Mouse (Mus musculus) neural tube, embryonic 13.5 days (tissue): ENCODE data around the gene Dnttip2. TPM values are rescaled to one million over a fixed set of nuclear protein-coding genes. Genes with fewer than 3 reads are reported as not detected.

Experiments used
- ATAC-seq: fragments of 200-750 bp; cut with Nextera tagmentation; 2 replicates; pipeline ENCODE4 v1.8.0; 2017; ENCODE audit warnings: low read depth, mild to moderate bottlenecking, moderate TSS enrichment, moderate library complexity
- H3K27ac ChIP-seq: fragments of 300-500 bp; sonication (generic); replicated peaks from 2 replicates; pipeline ENCODE4 v1.5.1; 2015; ENCODE audit warnings: moderate library complexity, mild to moderate bottlenecking, inconsistent platforms
- H3K27me3 ChIP-seq: fragments of 300-500 bp; sonication (generic); 2 replicates; pipeline ENCODE4 v1.6.1; 2015; ENCODE audit warnings: mild to moderate bottlenecking, inconsistent platforms
- H3K36me3 ChIP-seq: fragments of 300-500 bp; sonication (generic); 2 replicates; pipeline ENCODE4 v1.6.1; 2015; ENCODE audit warnings: mild to moderate bottlenecking, inconsistent platforms
- H3K4me1 ChIP-seq: fragments of 300-500 bp; sonication (generic); replicated peaks from 2 replicates; pipeline ENCODE4 v1.6.1; 2015; ENCODE audit warnings: inconsistent platforms
- H3K4me2 ChIP-seq: fragments of 300-500 bp; sonication (generic); 2 replicates; pipeline ENCODE4 v1.6.1; 2015; ENCODE audit warnings: inconsistent platforms, mild to moderate bottlenecking, moderate library complexity
- H3K4me3 ChIP-seq: fragments of 300-500 bp; sonication (generic); 2 replicates; pipeline ENCODE4 v1.5.1; 2015; ENCODE audit warnings: mild to moderate bottlenecking, inconsistent platforms
- H3K9ac ChIP-seq: fragments of 300-500 bp; sonication (generic); 2 replicates; pipeline ENCODE4 v1.6.1; 2015; ENCODE audit warnings: moderate library complexity, mild to moderate bottlenecking, inconsistent platforms
- H3K9me3 ChIP-seq: fragments of 300-500 bp; sonication (generic); 2 replicates; pipeline ENCODE4 v1.6.1; 2016; ENCODE audit warnings: inconsistent platforms
- WGBS: fragments of 180-500 bp; shearing (Covaris S2); methylation state at CpG from one replicate; pipeline ENCODE4 v1.1.7; 2015; 5-methylcytosine and 5-hydroxymethylcytosine counted together
- polyA plus RNA-seq: library from polyadenylated mRNA; unstranded; fragments of >200 nt; fragmentation: Nextera tagmentation; extraction: Ambion mirVana; gene quantifications from 2 replicates; pipeline ENCODE4 v1.2.1, GENCODE M21; 2015

Dnttip2 gene
- polyA plus RNA-seq, 1 experiment from 2014 or later = 56.6 TPM

DNA sequence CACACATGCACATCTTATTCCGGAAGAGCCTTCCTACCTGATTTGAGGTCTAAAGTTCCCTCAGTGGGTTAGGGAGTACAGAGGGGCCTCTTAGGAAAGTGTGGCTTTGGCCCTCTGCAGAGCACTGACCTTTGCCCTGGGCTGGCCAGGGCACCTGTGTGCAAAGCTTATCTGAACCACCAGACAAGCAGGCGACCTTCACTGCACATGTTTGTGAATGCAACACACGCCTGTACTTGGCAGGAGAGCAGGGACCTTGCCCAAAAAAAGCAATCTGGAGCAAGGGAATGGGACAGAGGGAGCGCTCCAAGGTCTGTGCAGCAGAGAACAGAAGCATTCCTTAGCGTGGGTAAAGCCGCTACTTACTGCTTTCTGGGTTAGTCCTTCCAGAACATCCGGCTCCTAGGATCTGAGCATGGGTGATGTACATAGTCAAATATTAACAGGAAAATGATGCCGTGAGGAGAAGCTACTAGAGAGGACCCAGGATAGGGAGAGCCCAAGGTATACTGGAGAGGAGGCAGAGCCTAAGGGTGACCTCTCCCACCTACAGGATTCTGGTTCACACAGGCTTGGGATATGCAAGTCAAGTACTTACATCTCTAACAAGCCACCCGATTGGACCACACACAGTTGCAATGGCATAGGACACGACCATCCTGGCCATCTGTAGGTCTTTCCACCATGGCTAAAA is 38.9 kb downstream of the Dnttip2 start:
- ATAC-seq = no peak
- no peaks in the 10 kb centered on the region for H3K27me3 ChIP-seq
- peaks cover 15% of the 10 kb centered on the region for H3K4me1 ChIP-seq
- no peaks in the 10 kb centered on the region for H3K9me3 ChIP-seq
- 88% methylated on average over 10 of the region's 10 CpGs for WGBS
- H3K4me2 ChIP-seq = no peak overlapping the region
- H3K27ac ChIP-seq = no peak overlapping the region
- no peak overlapping the region for H3K4me3 ChIP-seq
- no peaks in the 10 kb centered on the region for H3K36me3 ChIP-seq
- H3K9ac ChIP-seq = no peak overlapping the region

DNA sequence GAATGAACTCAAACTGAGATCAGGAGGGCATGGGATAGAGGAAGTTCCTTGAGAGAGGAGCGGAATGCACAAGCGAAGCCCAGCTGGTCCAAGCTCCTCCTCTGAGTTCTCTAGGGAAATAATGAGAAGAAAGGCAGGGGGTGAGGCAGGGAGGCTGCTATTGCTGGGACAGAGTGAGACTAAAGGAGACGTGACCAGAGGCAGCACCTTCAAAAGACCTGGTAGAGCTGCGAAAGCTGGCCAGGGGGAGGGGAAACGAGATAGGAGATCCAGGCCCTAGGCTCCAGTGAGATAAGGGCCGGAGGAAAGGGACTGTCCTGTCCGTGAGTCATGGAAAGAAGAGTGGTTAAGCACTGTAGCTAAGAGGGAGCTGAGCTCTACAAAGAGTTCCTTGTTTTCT is 39.7 kb downstream of the Dnttip2 start:
- no peaks in the 10 kb centered on the region for H3K36me3 ChIP-seq
- no peak overlapping the region for H3K27ac ChIP-seq
- WGBS = 58% methylated on average over 7 of the region's 7 CpGs
- no peak for ATAC-seq
- no peak overlapping the region for H3K4me2 ChIP-seq
- no peaks in the 10 kb centered on the region for H3K9me3 ChIP-seq
- H3K4me3 ChIP-seq = no peak overlapping the region
- no peak overlapping the region for H3K9ac ChIP-seq
- no peaks in the 10 kb centered on the region for H3K27me3 ChIP-seq
- H3K4me1 ChIP-seq = peaks cover 15% of the 10 kb centered on the region

DNA sequence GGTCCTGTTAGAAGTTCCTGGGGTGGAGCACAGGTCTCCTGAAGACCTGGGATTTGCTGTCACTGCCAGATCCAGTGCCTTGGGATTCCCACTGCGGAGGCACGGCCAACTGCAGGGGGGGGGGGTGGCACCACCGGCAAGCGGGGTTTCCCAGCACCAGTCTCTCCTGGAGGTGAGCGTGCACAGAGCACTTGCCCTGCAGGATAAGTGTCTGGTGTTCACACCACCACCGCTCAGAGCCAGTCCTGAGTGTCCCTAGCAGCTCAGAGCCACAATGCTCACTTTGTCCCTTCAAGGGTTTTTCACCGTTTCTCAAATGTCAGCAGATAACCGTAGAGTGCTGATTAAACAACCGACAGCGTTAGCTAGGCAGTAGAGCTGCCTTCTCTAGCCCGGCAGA is 42.4 kb downstream of the Dnttip2 start:
- peaks cover 15% of the 10 kb centered on the region for H3K4me1 ChIP-seq
- peak overlapping the region; percentile 36 for H3K4me2 ChIP-seq
- no peak overlapping the region for H3K4me3 ChIP-seq
- no peak overlapping the region for H3K9ac ChIP-seq
- H3K9me3 ChIP-seq = no peaks in the 10 kb centered on the region
- WGBS = 15% methylated on average over 11 of the region's 11 CpGs
- ATAC-seq = no peak
- H3K27ac ChIP-seq = no peak overlapping the region
- no peaks in the 10 kb centered on the region for H3K27me3 ChIP-seq
- no peaks in the 10 kb centered on the region for H3K36me3 ChIP-seq

DNA sequence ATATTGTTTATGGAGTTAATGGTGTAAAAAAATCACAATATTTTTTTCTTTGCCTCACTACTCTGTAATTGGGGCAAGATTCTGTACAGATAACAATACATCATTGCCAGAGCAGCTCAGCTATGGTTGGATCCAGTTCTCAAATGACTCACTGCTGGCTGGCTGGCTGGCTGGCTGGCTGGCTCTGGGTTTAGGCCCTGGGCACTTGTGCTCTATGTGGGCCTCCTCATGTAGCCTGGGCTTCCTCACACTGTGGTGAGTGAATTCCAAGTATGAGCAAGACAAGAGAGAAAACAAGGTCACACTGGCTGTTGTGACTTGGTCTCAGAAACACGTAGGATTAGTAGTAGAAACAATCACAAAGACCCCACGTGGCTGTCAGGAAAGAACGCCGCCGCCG is 43.2 kb downstream of the Dnttip2 start:
- Histone ChIP-seq H3K4me3 (no peak overlapping the region), H3K9ac (no peak overlapping the region), H3K36me3 (no peaks in the 10 kb centered on the region), H3K27me3 (no peaks in the 10 kb centered on the region), H3K27ac (no peak overlapping the region), H3K4me2 (no peak overlapping the region), H3K9me3 (no peaks in the 10 kb centered on the region), H3K4me1 (peaks cover 15% of the 10 kb centered on the region)
- ATAC-seq = no peak
- WGBS = 89% methylated on average over 6 of the region's 6 CpGs

DNA sequence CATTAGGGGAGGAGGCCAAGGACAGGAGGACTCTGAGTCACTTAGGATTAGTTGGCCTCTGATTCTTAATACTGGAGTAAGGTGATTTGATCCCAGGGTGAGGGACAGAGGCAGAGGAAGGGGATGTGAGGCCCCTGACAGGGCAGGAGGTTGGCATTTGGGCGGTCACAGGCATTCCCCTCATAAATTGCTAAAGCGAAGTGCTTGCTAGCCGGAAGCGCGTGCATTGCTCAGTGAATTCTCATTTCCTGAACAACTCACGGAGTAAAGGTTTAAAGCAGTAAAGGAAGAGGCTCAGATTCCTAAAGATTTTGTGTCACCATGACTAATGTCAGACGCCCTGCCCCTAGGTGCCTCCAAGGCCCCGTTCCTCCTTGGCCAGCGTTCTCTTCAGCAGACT is 48.0 kb downstream of the Dnttip2 start:
- WGBS = 45% methylated on average over 9 of the region's 9 CpGs
- peaks cover 7% of the 10 kb centered on the region; the same call in 1 of the 2 replicates for H3K4me1 ChIP-seq
- H3K27ac ChIP-seq = no peak overlapping the region
- H3K4me3 ChIP-seq = no peak overlapping the region
- ATAC-seq = no peak
- no peak overlapping the region for H3K9ac ChIP-seq
- H3K27me3 ChIP-seq = no peaks in the 10 kb centered on the region
- H3K36me3 ChIP-seq = no peaks in the 10 kb centered on the region
- H3K9me3 ChIP-seq = no peaks in the 10 kb centered on the region
- H3K4me2 ChIP-seq = no peak overlapping the region

DNA sequence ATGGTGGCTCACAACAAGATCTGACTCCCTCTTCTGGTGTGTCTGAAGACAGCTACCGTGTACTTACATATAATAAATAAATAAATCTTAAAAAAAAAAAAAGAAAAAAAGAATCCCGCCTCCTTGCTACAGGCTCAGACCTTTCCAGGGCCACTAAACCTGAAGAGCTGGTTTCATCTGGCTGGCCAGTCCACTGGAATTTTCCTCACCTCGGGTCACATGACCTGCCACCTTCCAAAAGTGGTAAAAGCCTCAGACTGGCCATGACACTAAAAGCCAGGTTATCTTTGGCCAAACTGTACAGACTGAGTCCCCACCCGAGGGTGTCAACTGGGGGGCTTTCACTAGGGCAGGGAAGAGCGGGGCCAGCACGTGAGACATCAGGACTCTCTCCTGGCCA is 49.7 kb downstream of the Dnttip2 start:
- H3K4me2 ChIP-seq = no peak overlapping the region
- H3K27ac ChIP-seq = no peak overlapping the region
- H3K27me3 ChIP-seq = no peaks in the 10 kb centered on the region
- no peaks in the 10 kb centered on the region for H3K9me3 ChIP-seq
- no peak for ATAC-seq
- H3K9ac ChIP-seq = no peak overlapping the region
- peaks cover 4% of the 10 kb centered on the region; the same call in 1 of the 2 replicates for H3K4me1 ChIP-seq
- no peak overlapping the region for H3K4me3 ChIP-seq
- no peaks in the 10 kb centered on the region for H3K36me3 ChIP-seq
- 88% methylated on average over 6 of the region's 6 CpGs for WGBS

DNA sequence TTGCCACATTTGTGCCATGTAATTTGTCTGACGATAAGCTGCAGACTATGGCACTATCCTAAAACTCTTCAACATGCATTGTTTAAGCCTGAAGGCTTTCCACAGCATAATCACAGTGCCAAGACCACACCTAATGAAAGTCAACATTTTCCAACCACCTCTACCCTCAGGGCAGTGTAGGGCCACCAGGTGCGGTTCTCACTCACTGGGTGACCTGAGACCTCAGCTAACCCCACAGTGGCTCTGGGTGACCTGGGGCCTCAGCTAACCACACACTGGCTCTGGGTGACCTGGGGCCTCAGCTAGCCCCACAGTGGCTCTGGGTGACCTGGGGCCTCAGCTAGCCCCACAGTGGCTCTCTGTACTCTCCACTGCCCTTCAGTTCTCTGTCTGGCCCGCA is 50.3 kb downstream of the Dnttip2 start:
- no peak overlapping the region for H3K9ac ChIP-seq
- H3K27ac ChIP-seq = no peak overlapping the region
- H3K4me2 ChIP-seq = no peak overlapping the region
- H3K36me3 ChIP-seq = no peaks in the 10 kb centered on the region
- H3K4me3 ChIP-seq = no peak overlapping the region
- ATAC-seq = no peak
- H3K4me1 ChIP-seq = peaks cover 4% of the 10 kb centered on the region; the same call in 1 of the 2 replicates
- no peaks in the 10 kb centered on the region for H3K9me3 ChIP-seq
- H3K27me3 ChIP-seq = no peaks in the 10 kb centered on the region
- 95% methylated on average over 3 of the region's 3 CpGs for WGBS

DNA sequence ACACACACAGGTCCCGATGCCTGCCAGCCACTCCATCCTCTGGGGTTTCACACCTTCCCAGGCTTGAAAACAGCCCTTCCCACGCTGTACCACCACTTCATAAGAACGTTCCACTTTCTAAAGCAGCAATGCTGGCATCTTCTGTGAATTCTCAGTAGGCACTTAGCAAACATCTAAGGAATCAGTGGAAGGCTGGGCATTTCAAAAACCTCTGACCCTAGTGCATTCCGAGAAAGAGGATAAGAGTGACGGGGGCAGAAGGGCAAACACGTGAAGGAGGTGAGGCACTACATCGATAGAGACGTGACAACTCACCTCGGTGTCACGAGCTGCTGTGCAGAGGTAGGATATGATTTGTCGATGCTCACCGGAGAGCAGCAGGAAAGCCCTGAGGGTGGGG is 56.3 kb downstream of the Dnttip2 start:
- Histone ChIP-seq H3K9ac (no peak overlapping the region), H3K4me3 (no peak overlapping the region), H3K27me3 (no peaks in the 10 kb centered on the region), H3K4me1 (peaks cover 8% of the 10 kb centered on the region), H3K27ac (no peak overlapping the region), H3K9me3 (no peaks in the 10 kb centered on the region), H3K36me3 (no peaks in the 10 kb centered on the region), H3K4me2 (no peak overlapping the region)
- 83% methylated on average over 12 of the region's 12 CpGs for WGBS
- ATAC-seq = no peak

DNA sequence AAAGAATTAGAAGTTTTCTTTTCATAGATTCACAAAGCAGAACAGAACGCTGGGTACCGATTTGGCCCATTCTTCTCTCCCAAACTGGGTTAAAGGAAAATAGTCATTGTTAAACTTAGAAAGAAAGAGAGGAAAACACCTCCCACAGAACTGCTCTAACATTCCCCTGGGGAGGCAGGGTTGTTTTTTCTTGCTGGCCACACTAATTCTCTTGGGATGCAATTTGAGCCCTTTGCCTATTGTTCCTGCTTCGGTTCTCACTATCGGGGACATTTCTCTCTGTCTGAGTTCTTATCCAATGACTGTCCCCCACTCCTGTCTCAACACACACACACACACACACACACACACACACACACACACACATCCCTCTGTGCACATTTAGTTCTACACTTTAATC is 59.3 kb downstream of the Dnttip2 start:
- ATAC-seq = no peak

DNA sequence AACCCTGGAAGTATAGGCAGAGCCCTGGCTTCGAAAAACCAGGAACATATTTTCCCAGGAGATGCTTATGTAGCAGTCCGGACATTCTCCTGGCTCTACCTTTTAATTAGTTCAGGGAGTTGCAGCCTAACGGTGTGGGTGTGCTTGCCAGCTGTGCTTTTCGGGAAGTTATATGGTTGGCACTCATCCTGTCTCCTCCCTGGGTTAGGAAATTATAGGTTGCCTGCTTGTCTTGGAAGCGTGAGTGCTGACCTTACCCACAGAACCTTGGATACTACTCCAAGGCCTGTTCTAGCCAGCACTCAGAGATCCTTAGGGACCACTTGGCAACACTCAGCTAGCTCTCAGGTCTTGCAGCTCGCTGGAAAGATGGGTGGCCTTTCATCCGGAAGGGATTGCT is 59.7 kb downstream of the Dnttip2 start:
- Histone ChIP-seq H3K36me3 (no peaks in the 10 kb centered on the region), H3K9ac (no peak overlapping the region), H3K27me3 (no peaks in the 10 kb centered on the region), H3K4me2 (no peak overlapping the region), H3K4me3 (no peak overlapping the region), H3K4me1 (peaks cover 8% of the 10 kb centered on the region), H3K27ac (0 out of 2 replicates have a peak overlapping the region, but pooled peaks have one; percentile 5), H3K9me3 (no peaks in the 10 kb centered on the region)
- ATAC-seq = no peak
- 44% methylated on average over 7 of the region's 7 CpGs for WGBS

More for the DNA sequence above, 59.3 kb downstream of the Dnttip2 start:
- H3K36me3 ChIP-seq = no peaks in the 10 kb centered on the region
- H3K9me3 ChIP-seq = no peaks in the 10 kb centered on the region
- no peak overlapping the region for H3K4me2 ChIP-seq
- 13% methylated on average over 4 of the region's 4 CpGs for WGBS
- H3K9ac ChIP-seq = no peak overlapping the region
- H3K4me1 ChIP-seq = peaks cover 8% of the 10 kb centered on the region
- no peak overlapping the region for H3K27ac ChIP-seq
- no peaks in the 10 kb centered on the region for H3K27me3 ChIP-seq
- no peak overlapping the region for H3K4me3 ChIP-seq

DNA sequence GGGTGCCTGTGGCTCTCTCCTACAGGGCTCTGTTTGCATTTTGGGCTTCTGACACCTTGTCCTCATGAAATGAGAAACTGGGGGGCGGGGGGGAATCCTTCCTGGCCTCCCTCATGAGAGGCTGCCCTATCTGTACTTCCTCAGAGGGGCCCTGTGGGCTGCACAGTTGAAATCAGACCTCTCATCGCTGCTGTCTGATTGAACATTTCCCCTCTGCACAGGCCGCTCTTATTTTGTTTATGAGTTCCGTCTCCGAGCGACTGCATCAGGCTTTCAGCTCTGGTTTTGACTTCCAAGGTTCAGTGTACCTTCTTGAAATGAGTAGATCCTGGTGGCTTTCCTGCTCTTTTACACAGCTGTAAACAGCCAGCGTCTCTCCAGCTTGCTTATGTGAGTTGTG is 60.2 kb downstream of the Dnttip2 start:
- H3K27ac ChIP-seq = 0 out of 2 replicates have a peak overlapping the region, but pooled peaks have one; percentile 5
- H3K27me3 ChIP-seq = no peaks in the 10 kb centered on the region
- ATAC-seq = no peak
- H3K4me2 ChIP-seq = no peak overlapping the region
- 87% methylated on average over 7 of the region's 7 CpGs for WGBS
- no peaks in the 10 kb centered on the region for H3K36me3 ChIP-seq
- H3K4me3 ChIP-seq = no peak overlapping the region
- no peaks in the 10 kb centered on the region for H3K9me3 ChIP-seq
- no peak overlapping the region for H3K9ac ChIP-seq
- H3K4me1 ChIP-seq = peaks cover 8% of the 10 kb centered on the region
